Mouse (Mus musculus): ENCODE measurements at regions not wholly inside any gene's neighbourhood (a gene's known extent, or its start where the extent isn't known, plus 50 kb on each side); places are given as distances from the start of the nearest gene placed in this dataset.

DNA sequence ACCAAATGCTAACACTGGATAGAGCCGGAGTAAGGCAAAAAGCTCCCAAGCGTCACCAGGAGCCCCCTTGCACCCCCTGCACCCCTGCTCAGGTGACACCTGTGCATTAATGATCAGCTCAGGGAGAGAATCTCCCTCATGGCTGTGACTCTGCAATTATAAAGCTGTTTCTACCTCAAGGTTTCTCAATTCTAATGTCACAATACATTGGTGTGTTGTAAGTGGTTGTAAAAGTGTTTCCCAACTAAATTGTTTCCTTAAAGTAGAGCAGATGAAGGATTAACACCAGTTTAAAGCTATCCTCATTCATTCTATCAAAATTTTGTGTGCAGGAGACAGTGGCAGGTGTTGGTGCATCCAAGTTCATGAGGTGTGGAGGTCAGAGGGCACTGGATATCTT is 65.6 kb upstream of the Rbms1 start:
- TF ChIP-seq POLR2A (IDR thresholded peaks at IDR 0.05; ENCODE audit: insufficient read depth, low read length) (no peak), CTCF (IDR thresholded peaks at IDR 0.05; ENCODE audit: low read depth, low read length) (no peak)

Data from ES-Bruce4 (cell line).